Mouse (Mus musculus) testis, adult 2 months (tissue): ENCODE data around the gene Anks3. TPM values are rescaled to one million over a fixed set of nuclear protein-coding genes. Genes with fewer than 3 reads are reported as not detected.

Source experiments
- H3K27ac ChIP-seq: fragments of 200-500 bp; 2 replicates; pipeline ENCODE4 v1.5.1; 2012; ENCODE audit warnings: low read depth, low read length; ENCODE audit not compliant: control insufficient read depth, insufficient read depth
- H3K27me3 ChIP-seq: fragments of 200-500 bp; 2 replicates; pipeline ENCODE4 v1.6.1; 2012; ENCODE audit warnings: mild to moderate bottlenecking, low read length, moderate library complexity; ENCODE audit not compliant: control insufficient read depth, insufficient read depth
- H3K36me3 ChIP-seq: fragments of 200-500 bp; 2 replicates; pipeline ENCODE4 v1.6.1; 2012; ENCODE audit warnings: mild to moderate bottlenecking, low read length; ENCODE audit not compliant: control insufficient read depth, insufficient read depth
- H3K4me1 ChIP-seq: fragments of 200-500 bp; 2 replicates; pipeline ENCODE4 v1.6.1; 2012; ENCODE audit warnings: low read length; ENCODE audit not compliant: control insufficient read depth, insufficient read depth
- H3K4me3 ChIP-seq: fragments of 200-500 bp; 2 replicates; pipeline ENCODE4 v1.5.1; 2012; ENCODE audit warnings: low read depth, mild to moderate bottlenecking, low read length, moderate library complexity, mixed read lengths; ENCODE audit not compliant: control insufficient read depth
- CTCF ChIP-seq: fragments of 200-500 bp; IDR thresholded peaks from 2 replicates; pipeline ENCODE4 v1.5.1; 2012; ENCODE audit warnings: low read depth, mild to moderate bottlenecking, inconsistent platforms, low read length, moderate library complexity; ENCODE audit not compliant: control insufficient read depth, insufficient read depth, insufficient replicate concordance
- POLR2A ChIP-seq: fragments of 200-500 bp; IDR thresholded peaks from 2 replicates; pipeline ENCODE4 v1.6.1; 2012; ENCODE audit warnings: low read depth, mild to moderate bottlenecking, inconsistent platforms, low read length, moderate library complexity; ENCODE audit not compliant: control insufficient read depth
- polyA plus RNA-seq: library from polyadenylated mRNA; depleted of rRNA; stranded (reverse); fragments of >200 nt; gene quantifications from 2 replicates; pipeline ENCODE4 v1.2.3, GENCODE M21; 2012

Anks3 gene
- polyA plus RNA-seq, 1 experiment = 39.3 TPM

- Histone ChIP-seq H3K27ac (no peak overlapping the region), H3K27me3 (no peaks in the 10 kb centered on the region), H3K4me3 (no peak overlapping the region), H3K36me3 (peaks cover 3% of the 10 kb centered on the region), H3K4me1 (peaks cover 3% of the 10 kb centered on the region; the same call in 1 of the 2 replicates)
- TF ChIP-seq POLR2A (no peak), CTCF (no peak)
Measured at GRCm38 (mm10) chr16:4912074-4912648, 51.8 kb downstream of the Anks3 start.

- H3K36me3 ChIP-seq = peaks cover 3% of the 10 kb centered on the region
- no peak overlapping the region for H3K4me3 ChIP-seq
- TF ChIP-seq CTCF (no peak), POLR2A (no peak)
- H3K4me1 ChIP-seq = peaks cover 3% of the 10 kb centered on the region; the same call in 1 of the 2 replicates
- no peaks in the 10 kb centered on the region for H3K27me3 ChIP-seq
- H3K27ac ChIP-seq = no peak overlapping the region
Measured at GRCm38 (mm10) chr16:4910758-4911157, 53.2 kb downstream of the Anks3 start.

GRCm38 (mm10) chr16:4909745-4910144, 54.3 kb downstream of the Anks3 start:
- no peaks in the 10 kb centered on the region for H3K27me3 ChIP-seq
- no peak overlapping the region for H3K4me3 ChIP-seq
- H3K27ac ChIP-seq = no peak overlapping the region
- TF ChIP-seq POLR2A (no peak), CTCF (no peak)
- H3K36me3 ChIP-seq = peaks cover 3% of the 10 kb centered on the region
- H3K4me1 ChIP-seq = peaks cover 3% of the 10 kb centered on the region; the same call in 1 of the 2 replicates

GRCm38 (mm10) chr16:4907972-4908371, 56.0 kb downstream of the Anks3 start:
- TF ChIP-seq CTCF = no peak
- no peak for TF ChIP-seq POLR2A
- peaks cover 3% of the 10 kb centered on the region for H3K36me3 ChIP-seq
- H3K27me3 ChIP-seq = no peaks in the 10 kb centered on the region
- H3K27ac ChIP-seq = no peak overlapping the region
- no peak overlapping the region for H3K4me3 ChIP-seq
- no peaks in the 10 kb centered on the region; the same call in 1 of the 2 replicates for H3K4me1 ChIP-seq

- Histone ChIP-seq H3K4me1 (no peaks in the 10 kb centered on the region), H3K4me3 (no peak overlapping the region), H3K27me3 (no peaks in the 10 kb centered on the region), H3K27ac (no peak overlapping the region), H3K36me3 (peaks cover 3% of the 10 kb centered on the region)
- no peak for TF ChIP-seq POLR2A
- TF ChIP-seq CTCF = no peak
Measured at GRCm38 (mm10) chr16:4907386-4907785, 56.6 kb downstream of the Anks3 start.

- Histone ChIP-seq H3K36me3 (peaks cover under 1% of the 10 kb centered on the region), H3K27me3 (no peaks in the 10 kb centered on the region), H3K27ac (no peak overlapping the region), H3K4me1 (no peaks in the 10 kb centered on the region), H3K4me3 (no peak overlapping the region)
- TF ChIP-seq CTCF (no peak), POLR2A (no peak)
Measured at GRCm38 (mm10) chr16:4906559-4906958, 57.4 kb downstream of the Anks3 start.

- TF ChIP-seq CTCF (no peak), POLR2A (no peak)
- no peak overlapping the region for H3K27ac ChIP-seq
- H3K4me3 ChIP-seq = no peak overlapping the region
Measured at GRCm38 (mm10) chr16:4905591-4905990, 58.4 kb downstream of the Anks3 start.

More at GRCm38 (mm10) chr16:4905591-4905990, 58.4 kb downstream of the Anks3 start:
- Histone ChIP-seq H3K27me3 (no peaks in the 10 kb centered on the region), H3K4me1 (no peaks in the 10 kb centered on the region), H3K36me3 (no peaks in the 10 kb centered on the region; the same call in none of the 2 replicates)
